Mouse (Mus musculus): ENCODE data around the gene Cryga. TPM values are rescaled to one million over a fixed set of nuclear protein-coding genes. Genes with fewer than 3 reads are reported as not detected.

Gene Cryga
- polyA plus RNA-seq, 1 experiment from 2014 or later = not detected

- no peak overlapping the region for H3K4me3 ChIP-seq
- H3K4me1 ChIP-seq = no peaks in the 10 kb centered on the region
- no peak overlapping the region for H3K4me2 ChIP-seq (replicated peaks)
- no peak for ATAC-seq (ENCODE audit: low FRiP score, low read depth)
- no peaks in the 10 kb centered on the region for H3K9me3 ChIP-seq
- H3K27me3 ChIP-seq (replicated peaks) = no peaks in the 10 kb centered on the region
- no peak overlapping the region for H3K9ac ChIP-seq
- no peak overlapping the region for H3K27ac ChIP-seq
- WGBS = 76% methylated on average over 8 of the region's 8 CpGs
- no peaks in the 10 kb centered on the region for H3K36me3 ChIP-seq
Measured at GRCm38 (mm10) chr1:65118150-65118913, 15.2 kb upstream of the Cryga start.

GRCm38 (mm10) chr1:65113536-65114172 lies 10.5 kb upstream of the Cryga start:
- whole genome bisulfite sequencing = 86% methylated on average over 5 of the region's 5 CpGs
- ATAC-seq (ENCODE audit: low FRiP score, low read depth) = no peak
- no peak overlapping the region for H3K9ac ChIP-seq
- H3K9me3 ChIP-seq = no peaks in the 10 kb centered on the region
- H3K4me3 ChIP-seq = no peak overlapping the region
- no peaks in the 10 kb centered on the region for H3K4me1 ChIP-seq
- H3K27ac ChIP-seq = no peak overlapping the region
- H3K4me2 ChIP-seq (replicated peaks) = no peak overlapping the region
- H3K27me3 ChIP-seq (replicated peaks) = no peaks in the 10 kb centered on the region
- H3K36me3 ChIP-seq = no peaks in the 10 kb centered on the region

GRCm38 (mm10) chr1:65112807-65113196 lies 9.6 kb upstream of the Cryga start:
- no peaks in the 10 kb centered on the region for H3K9me3 ChIP-seq
- H3K9ac ChIP-seq = no peak overlapping the region
- no peaks in the 10 kb centered on the region for H3K4me1 ChIP-seq
- ATAC-seq (ENCODE audit: low FRiP score, low read depth) = no peak
- H3K4me2 ChIP-seq (replicated peaks) = peak overlapping the region; percentile 30; the same call in 1 of the 2 replicates
- no peaks in the 10 kb centered on the region for H3K36me3 ChIP-seq
- no peak overlapping the region for H3K27ac ChIP-seq
- H3K27me3 ChIP-seq (replicated peaks) = no peaks in the 10 kb centered on the region
- WGBS = 60% methylated on average over 14 of the region's 14 CpGs
- H3K4me3 ChIP-seq = no peak overlapping the region

- Histone ChIP-seq H3K4me1 (no peaks in the 10 kb centered on the region), H3K9ac (no peak overlapping the region), H3K27me3 (replicated peaks) (no peaks in the 10 kb centered on the region), H3K36me3 (no peaks in the 10 kb centered on the region), H3K27ac (no peak overlapping the region), H3K9me3 (no peaks in the 10 kb centered on the region), H3K4me2 (replicated peaks) (peak overlapping the region; percentile 30), H3K4me3 (no peak overlapping the region)
- 12% methylated on average over 8 of the region's 8 CpGs for WGBS
- peak; percentile 71; the same call in 1 of the 2 replicates for ATAC-seq (ENCODE audit: low FRiP score, low read depth)
Measured at GRCm38 (mm10) chr1:65112031-65112806, 9.0 kb upstream of the Cryga start.

- H3K9me3 ChIP-seq = no peaks in the 10 kb centered on the region
- no peak for ATAC-seq (ENCODE audit: low FRiP score, low read depth)
- 76% methylated on average over 25 of the region's 25 CpGs for WGBS
- H3K27me3 ChIP-seq (replicated peaks) = no peaks in the 10 kb centered on the region
- H3K9ac ChIP-seq = no peak overlapping the region
- no peak overlapping the region for H3K4me2 ChIP-seq (replicated peaks)
- H3K4me3 ChIP-seq = no peak overlapping the region
- no peaks in the 10 kb centered on the region for H3K4me1 ChIP-seq
- no peaks in the 10 kb centered on the region for H3K36me3 ChIP-seq
- no peak overlapping the region for H3K27ac ChIP-seq
Measured at GRCm38 (mm10) chr1:65109756-65110435, 6.7 kb upstream of the Cryga start.

- no peaks in the 10 kb centered on the region for H3K9me3 ChIP-seq
- no peaks in the 10 kb centered on the region for H3K36me3 ChIP-seq
- H3K4me2 ChIP-seq (replicated peaks) = no peak overlapping the region
- no peak overlapping the region for H3K9ac ChIP-seq
- no peaks in the 10 kb centered on the region for H3K4me1 ChIP-seq
- 91% methylated on average over 8 of the region's 8 CpGs for WGBS
- no peak for ATAC-seq (ENCODE audit: low FRiP score, low read depth)
- H3K27ac ChIP-seq = no peak overlapping the region
- H3K27me3 ChIP-seq (replicated peaks) = no peaks in the 10 kb centered on the region
- H3K4me3 ChIP-seq = no peak overlapping the region
Measured at GRCm38 (mm10) chr1:65109196-65109595, 6.0 kb upstream of the Cryga start.

- Histone ChIP-seq H3K27me3 (replicated peaks) (no peaks in the 10 kb centered on the region), H3K36me3 (no peaks in the 10 kb centered on the region), H3K9me3 (no peaks in the 10 kb centered on the region), H3K9ac (no peak overlapping the region), H3K4me3 (no peak overlapping the region), H3K27ac (no peak overlapping the region), H3K4me1 (no peaks in the 10 kb centered on the region), H3K4me2 (replicated peaks) (no peak overlapping the region)
- 91% methylated on average over 10 of the region's 10 CpGs for WGBS
- ATAC-seq (ENCODE audit: low FRiP score, low read depth) = no peak
Measured at GRCm38 (mm10) chr1:65107654-65108279, 4.6 kb upstream of the Cryga start.

- Histone ChIP-seq H3K36me3 (no peaks in the 10 kb centered on the region), H3K27ac (no peak overlapping the region), H3K4me1 (no peaks in the 10 kb centered on the region), H3K4me2 (replicated peaks) (no peak overlapping the region), H3K9me3 (no peaks in the 10 kb centered on the region), H3K4me3 (no peak overlapping the region), H3K27me3 (replicated peaks) (no peaks in the 10 kb centered on the region), H3K9ac (no peak overlapping the region)
- no peak for ATAC-seq (ENCODE audit: low FRiP score, low read depth)
- WGBS = 85% methylated on average over 3 of the region's 3 CpGs
Measured at GRCm38 (mm10) chr1:65096953-65097352, 6.2 kb downstream of the Cryga start.

GRCm38 (mm10) chr1:65091566-65091965 lies 11.6 kb downstream of the Cryga start:
- Histone ChIP-seq H3K4me2 (replicated peaks) (no peak overlapping the region), H3K9me3 (no peaks in the 10 kb centered on the region), H3K4me1 (no peaks in the 10 kb centered on the region), H3K27me3 (replicated peaks) (no peaks in the 10 kb centered on the region), H3K4me3 (no peak overlapping the region), H3K36me3 (no peaks in the 10 kb centered on the region), H3K9ac (no peak overlapping the region), H3K27ac (no peak overlapping the region)
- 92% methylated on average over 3 of the region's 3 CpGs for WGBS
- ATAC-seq (ENCODE audit: low FRiP score, low read depth) = no peak

- Histone ChIP-seq H3K9me3 (no peaks in the 10 kb centered on the region), H3K4me1 (no peaks in the 10 kb centered on the region), H3K4me2 (replicated peaks) (no peak overlapping the region), H3K4me3 (no peak overlapping the region), H3K27ac (no peak overlapping the region), H3K27me3 (replicated peaks) (no peaks in the 10 kb centered on the region), H3K9ac (no peak overlapping the region), H3K36me3 (no peaks in the 10 kb centered on the region)
- WGBS = 87% methylated on average over 2 of the region's 2 CpGs
- no peak for ATAC-seq (ENCODE audit: low FRiP score, low read depth)
Measured at GRCm38 (mm10) chr1:65090370-65090769, 12.8 kb downstream of the Cryga start.

GRCm38 (mm10) chr1:65088567-65089356 lies 14.4 kb downstream of the Cryga start:
- Histone ChIP-seq H3K4me3 (no peak overlapping the region), H3K27ac (no peak overlapping the region), H3K9ac (no peak overlapping the region), H3K36me3 (no peaks in the 10 kb centered on the region), H3K4me1 (no peaks in the 10 kb centered on the region), H3K4me2 (replicated peaks) (no peak overlapping the region), H3K9me3 (no peaks in the 10 kb centered on the region), H3K27me3 (replicated peaks) (no peaks in the 10 kb centered on the region)
- no peak for ATAC-seq (ENCODE audit: low FRiP score, low read depth)
- WGBS = 79% methylated on average over 6 of the region's 6 CpGs
